Mouse (Mus musculus): ENCODE measurements around the gene Npb. TPM values are rescaled to one million over a fixed set of nuclear protein-coding genes. Genes with fewer than 3 reads are reported as not detected.

Gene Npb
- polyA plus RNA-seq, 1 experiment from 2014 or later, result 0.99 TPM

DNA sequence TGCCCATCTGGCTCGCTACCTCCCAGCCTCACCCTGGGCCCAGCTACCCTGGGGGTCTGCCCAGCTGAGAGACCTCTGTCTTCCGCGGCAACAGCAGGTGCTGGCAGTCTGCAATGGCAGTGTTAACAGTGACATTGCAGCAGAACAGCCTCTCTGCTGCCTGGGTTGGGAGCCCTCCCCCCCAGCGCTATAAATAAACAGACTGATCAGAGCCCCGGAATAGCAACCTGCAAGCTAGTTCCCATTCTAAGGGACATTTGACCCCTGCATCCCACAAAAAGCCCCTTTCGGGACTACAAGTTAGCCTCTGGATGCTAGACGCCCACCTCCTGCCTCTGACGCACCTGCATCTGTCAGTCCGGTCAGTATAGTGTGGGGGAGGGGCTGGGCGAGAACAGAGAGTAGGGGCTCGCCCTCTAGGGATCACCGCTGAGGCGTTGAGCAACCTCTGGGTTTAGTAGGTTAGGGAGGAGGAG, 39.8 kb downstream of the Npb start, which contains the start of gene Myadml2:
Gene Myadml2 (minus strand): TSS at position 158 of the 476 bp plus-strand sequence.
- WGBS, result 9% methylated on average over 13 of the region's 13 CpGs
- Histone ChIP-seq H3K4me2 (ENCODE audit: low read length) (peak within 1 kb of the TSS; percentile 53), H3K27ac (ENCODE audit: low read depth, low read length) (no peak within 1 kb of the TSS), H3K27me3 (replicated peaks; ENCODE audit: control insufficient read depth, insufficient read depth, low read length) (peaks cover 3% of the 10 kb centered on the region; the same call in 1 of the 2 replicates), H3K9me3 (ENCODE audit: control insufficient read depth, low read length) (no peaks in the 10 kb centered on the region), H3K36me3 (ENCODE audit: control insufficient read depth, insufficient read depth, low read length) (no peaks in the 10 kb centered on the region), H3K4me1 (ENCODE audit: control insufficient read depth, insufficient read depth, low read depth, low read length) (peaks cover 9% of the 10 kb centered on the region), H3K4me3 (ENCODE audit: low read length) (peak within 1 kb of the TSS; percentile 32), H3K9ac (ENCODE audit: low read depth, low read length) (peak within 1 kb of the TSS; percentile 48)
- ATAC-seq, result no peak

DNA sequence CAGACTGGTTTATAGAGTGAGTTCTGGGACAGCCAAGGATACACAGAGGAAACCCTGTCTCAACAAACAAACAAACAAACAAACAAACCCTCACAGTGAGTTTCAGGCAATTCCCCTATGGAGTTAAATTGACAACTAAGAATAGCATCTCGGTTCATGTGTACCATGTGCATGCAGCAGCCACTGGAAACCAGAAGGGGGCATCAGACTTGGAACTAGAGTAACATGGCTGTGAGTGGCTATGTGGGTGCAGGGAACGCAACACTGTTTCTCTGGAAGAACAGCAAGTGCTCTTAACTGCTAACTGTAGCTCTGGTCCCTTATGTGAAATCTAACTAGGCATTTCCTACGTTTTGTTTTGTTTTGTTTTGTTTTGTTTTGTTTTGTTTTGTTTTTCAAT, 43.6 kb downstream of the Npb start:
- H3K4me3 ChIP-seq (ENCODE audit: low read length), result no peak overlapping the region
- 71% methylated on average over 3 of the region's 3 CpGs for WGBS
- no peak overlapping the region for H3K9ac ChIP-seq (ENCODE audit: low read depth, low read length)
- no peaks in the 10 kb centered on the region for H3K9me3 ChIP-seq (ENCODE audit: control insufficient read depth, low read length)
- H3K4me2 ChIP-seq (ENCODE audit: low read length), result no peak overlapping the region
- peaks cover 7% of the 10 kb centered on the region for H3K4me1 ChIP-seq (ENCODE audit: control insufficient read depth, insufficient read depth, low read depth, low read length)
- no peaks in the 10 kb centered on the region for H3K36me3 ChIP-seq (ENCODE audit: control insufficient read depth, insufficient read depth, low read length)
- H3K27me3 ChIP-seq (replicated peaks; ENCODE audit: control insufficient read depth, insufficient read depth, low read length), result peaks cover 6% of the 10 kb centered on the region
- no peak for ATAC-seq
- no peak overlapping the region for H3K27ac ChIP-seq (ENCODE audit: low read depth, low read length)

- Histone ChIP-seq H3K9ac (ENCODE audit: low read depth, low read length) (no peak overlapping the region), H3K27me3 (replicated peaks; ENCODE audit: control insufficient read depth, insufficient read depth, low read length) (peaks cover 29% of the 10 kb centered on the region), H3K27ac (ENCODE audit: low read depth, low read length) (no peak overlapping the region), H3K4me3 (ENCODE audit: low read length) (no peak overlapping the region), H3K36me3 (ENCODE audit: control insufficient read depth, insufficient read depth, low read length) (no peaks in the 10 kb centered on the region), H3K4me2 (ENCODE audit: low read length) (no peak overlapping the region), H3K4me1 (ENCODE audit: control insufficient read depth, insufficient read depth, low read depth, low read length) (no peaks in the 10 kb centered on the region; the same call in none of the 2 replicates), H3K9me3 (ENCODE audit: control insufficient read depth, low read length) (no peaks in the 10 kb centered on the region)
- no peak for ATAC-seq
- 81% methylated on average over 3 of the region's 3 CpGs for WGBS
Measured at GRCm38 (mm10) chr11:120654741-120655140, 46.5 kb downstream of the Npb start.

GRCm38 (mm10) chr11:120657301-120657700, 49.0 kb downstream of the Npb start:
- 91% methylated on average over 4 of the region's 4 CpGs for WGBS
- Histone ChIP-seq H3K4me1 (ENCODE audit: control insufficient read depth, insufficient read depth, low read depth, low read length) (peaks cover 14% of the 10 kb centered on the region), H3K27me3 (replicated peaks; ENCODE audit: control insufficient read depth, insufficient read depth, low read length) (peaks cover 51% of the 10 kb centered on the region), H3K36me3 (ENCODE audit: control insufficient read depth, insufficient read depth, low read length) (no peaks in the 10 kb centered on the region), H3K27ac (ENCODE audit: low read depth, low read length) (no peak overlapping the region), H3K9me3 (ENCODE audit: control insufficient read depth, low read length) (peaks cover 2% of the 10 kb centered on the region; the same call in 1 of the 2 replicates), H3K4me3 (ENCODE audit: low read length) (no peak overlapping the region), H3K4me2 (ENCODE audit: low read length) (no peak overlapping the region), H3K9ac (ENCODE audit: low read depth, low read length) (no peak overlapping the region)
- ATAC-seq, result no peak

Small RNA genes within 50 kb of the gene (microRNA-seq; reads per million reads assigned to microRNA genes)
- gene Mir6936, result 1.0 reads per million

Other genes starting within 250 kb of the Npb start
- 0.66 and 1.6 TPM in 2 replicates for gene Fscn2, start 246.9 kb upstream of the Npb start, polyA plus RNA-seq (2015; fragmentation: Nextera tagmentation; extraction: Ambion mirVana)
- 103 and 109 TPM in 2 replicates for gene Faap100, start 229.7 kb upstream of the Npb start, polyA plus RNA-seq (2015; fragmentation: Nextera tagmentation; extraction: Ambion mirVana)
- 28.7 and 33.2 TPM in 2 replicates for gene Nploc4, start 170.8 kb upstream of the Npb start, polyA plus RNA-seq (2015; fragmentation: Nextera tagmentation; extraction: Ambion mirVana)
- gene Tspan10, start 165.8 kb upstream of the Npb start, polyA plus RNA-seq (2015; fragmentation: Nextera tagmentation; extraction: Ambion mirVana), result not detected in 2 replicates
- gene Pde6g, start 155.0 kb upstream of the Npb start, polyA plus RNA-seq (2015; fragmentation: Nextera tagmentation; extraction: Ambion mirVana), result 0.30 TPM in 1 of 2 replicates, not detected in the other
- 10.8 and 15.8 TPM in 2 replicates for gene Oxld1, start 150.4 kb upstream of the Npb start, polyA plus RNA-seq (2015; fragmentation: Nextera tagmentation; extraction: Ambion mirVana)
- gene Ccdc137, start 150.4 kb upstream of the Npb start, polyA plus RNA-seq (2015; fragmentation: Nextera tagmentation; extraction: Ambion mirVana), result 23.5 and 25.9 TPM in 2 replicates
- gene Arl16, start 140.9 kb upstream of the Npb start, polyA plus RNA-seq (2015; fragmentation: Nextera tagmentation; extraction: Ambion mirVana), result 60.5 and 68.1 TPM in 2 replicates
- gene Mrpl12, start 123.9 kb upstream of the Npb start, polyA plus RNA-seq (2015; fragmentation: Nextera tagmentation; extraction: Ambion mirVana), result 135 and 137 TPM in 2 replicates
- 31.2 and 31.5 TPM in 2 replicates for gene Slc25a10, start 116.6 kb upstream of the Npb start, polyA plus RNA-seq (2015; fragmentation: Nextera tagmentation; extraction: Ambion mirVana)
- 0.92 and 1.0 TPM in 2 replicates for gene Gcgr, start 77.8 kb upstream of the Npb start, polyA plus RNA-seq (2015; fragmentation: Nextera tagmentation; extraction: Ambion mirVana)
- 243 and 245 TPM in 2 replicates for gene Mcrip1, start 58.8 kb upstream of the Npb start, polyA plus RNA-seq (2015; fragmentation: Nextera tagmentation; extraction: Ambion mirVana)
- gene Ppp1r27, start 57.3 kb upstream of the Npb start, polyA plus RNA-seq (2015; fragmentation: Nextera tagmentation; extraction: Ambion mirVana), result 0.64 TPM in 1 of 2 replicates, not detected in the other
- gene P4hb, start 35.2 kb upstream of the Npb start, polyA plus RNA-seq (2015; fragmentation: Nextera tagmentation; extraction: Ambion mirVana), result 252 and 298 TPM in 2 replicates
- 501 and 544 TPM in 2 replicates for gene Arhgdia, start 26.9 kb upstream of the Npb start, polyA plus RNA-seq (2015; fragmentation: Nextera tagmentation; extraction: Ambion mirVana)
- 55.8 and 202 TPM in 2 replicates for gene Alyref, start 10.1 kb upstream of the Npb start, polyA plus RNA-seq (2015; fragmentation: Nextera tagmentation; extraction: Ambion mirVana)
- 194 and 203 TPM in 2 replicates for gene Anapc11, start 10.1 kb upstream of the Npb start, polyA plus RNA-seq (2015; fragmentation: Nextera tagmentation; extraction: Ambion mirVana)
- 236 and 242 TPM in 2 replicates for gene Pcyt2, start 9.5 kb downstream of the Npb start, polyA plus RNA-seq (2015; fragmentation: Nextera tagmentation; extraction: Ambion mirVana)
- 39.4 and 41.3 TPM in 2 replicates for gene Sirt7, start 16.8 kb downstream of the Npb start, polyA plus RNA-seq (2015; fragmentation: Nextera tagmentation; extraction: Ambion mirVana)
- 25.4 and 34.6 TPM in 2 replicates for gene Mafg, start 25.1 kb downstream of the Npb start, polyA plus RNA-seq (2015; fragmentation: Nextera tagmentation; extraction: Ambion mirVana)
- gene Pycr1, start 35.3 kb downstream of the Npb start, polyA plus RNA-seq (2015; fragmentation: Nextera tagmentation; extraction: Ambion mirVana), result 18.0 and 20.0 TPM in 2 replicates
- gene Myadml2, start 39.7 kb downstream of the Npb start, polyA plus RNA-seq (2015; fragmentation: Nextera tagmentation; extraction: Ambion mirVana), result 1.1 and 2.4 TPM in 2 replicates
- gene Notum, start 52.7 kb downstream of the Npb start, polyA plus RNA-seq (2015; fragmentation: Nextera tagmentation; extraction: Ambion mirVana), result 3.1 and 3.8 TPM in 2 replicates
- gene Aspscr1, start 64.5 kb downstream of the Npb start, polyA plus RNA-seq (2015; fragmentation: Nextera tagmentation; extraction: Ambion mirVana), result 146 and 151 TPM in 2 replicates
- gene Cenpx, start 105.3 kb downstream of the Npb start, polyA plus RNA-seq (2015; fragmentation: Nextera tagmentation; extraction: Ambion mirVana), result 106 and 107 TPM in 2 replicates
- gene Lrrc45, start 105.4 kb downstream of the Npb start, polyA plus RNA-seq (2015; fragmentation: Nextera tagmentation; extraction: Ambion mirVana), result 73.4 and 77.8 TPM in 2 replicates
- gene Rac3, start 113.0 kb downstream of the Npb start, polyA plus RNA-seq (2015; fragmentation: Nextera tagmentation; extraction: Ambion mirVana), result 624 and 705 TPM in 2 replicates
- gene Dcxr, start 118.8 kb downstream of the Npb start, polyA plus RNA-seq (2015; fragmentation: Nextera tagmentation; extraction: Ambion mirVana), result 11.1 and 12.7 TPM in 2 replicates
- 1.3 and 2.0 TPM in 2 replicates for gene Cbr2, start 123.6 kb downstream of the Npb start, polyA plus RNA-seq (2015; fragmentation: Nextera tagmentation; extraction: Ambion mirVana)
- 2.0 and 2.9 TPM in 2 replicates for gene Hmga1b, start 154.3 kb downstream of the Npb start, polyA plus RNA-seq (2015; fragmentation: Nextera tagmentation; extraction: Ambion mirVana)
- gene Rfng, start 175.7 kb downstream of the Npb start, polyA plus RNA-seq (2015; fragmentation: Nextera tagmentation; extraction: Ambion mirVana), result 134 and 139 TPM in 2 replicates
- 272 and 305 TPM in 2 replicates for gene Gps1, start 175.8 kb downstream of the Npb start, polyA plus RNA-seq (2015; fragmentation: Nextera tagmentation; extraction: Ambion mirVana)
- 46.9 and 48.5 TPM in 2 replicates for gene Dus1l, start 187.9 kb downstream of the Npb start, polyA plus RNA-seq (2015; fragmentation: Nextera tagmentation; extraction: Ambion mirVana)
- 82.9 and 92.6 TPM in 2 replicates for gene Fasn, start 216.1 kb downstream of the Npb start, polyA plus RNA-seq (2015; fragmentation: Nextera tagmentation; extraction: Ambion mirVana)

Data from hindbrain, embryonic 16.5 days (tissue).